Mouse (Mus musculus): Measurements from ENCODE around the gene Sult2b1. TPM values are rescaled to one million over a fixed set of nuclear protein-coding genes. Genes with fewer than 3 reads are reported as not detected.

Gene Sult2b1
- total and polyA plus RNA-seq, 3 experiments, result 0.17 to 0.29 TPM; not detected in 1

GRCm38 (mm10) chr7:45767500-45767899 lies 17.0 kb downstream of the Sult2b1 start:
- Histone ChIP-seq H3K9me3 (replicated peaks; ENCODE audit: low read length) (no peaks in the 10 kb centered on the region), H3K36me3 (replicated peaks in 1 of 2; ENCODE audit: control insufficient read depth in 1 of 2, insufficient read depth in 1 of 2, low read length in 1 of 2) (no peaks in the 10 kb centered on the region), H3K79me2 (replicated peaks; ENCODE audit: control insufficient read depth, extremely low read depth, insufficient read depth, poor library complexity, severe bottlenecking) (no peaks in the 10 kb centered on the region), H3K27me3 (replicated peaks) (peaks cover 4% of the 10 kb centered on the region), H3K4me1 (ENCODE audit: control insufficient read depth in 1 of 2, insufficient read depth in 2 of 2) (peaks cover 12 to 18% of the 10 kb centered on the region in 2 experiments), H3K27ac (ENCODE audit: insufficient read depth, low read depth) (no peak overlapping the region), H3K4me2 (ENCODE audit: insufficient read depth, low read depth, poor library complexity, severe bottlenecking) (no peak overlapping the region), H3K9ac (ENCODE audit: insufficient read depth, low read depth) (no peak overlapping the region), H3K4me3 (replicated peaks in 1 of 3; ENCODE audit: low read depth in 2 of 3, low read length in 2 of 3, poor library complexity in 1 of 3) (no peak overlapping the region)
- TF ChIP-seq TBP (conservative IDR thresholded peaks at IDR 0.05; ENCODE audit: low read depth, low read length) (no peak), SMC3 (IDR thresholded peaks at IDR 0.05; ENCODE audit: low read depth, low read length) (no peak), ZC3H11A (IDR thresholded peaks at IDR 0.05; ENCODE audit: low read depth, low read length) (no peak), TCF12 (IDR thresholded peaks at IDR 0.05; ENCODE audit: low read depth, low read length) (no peak), MAZ (IDR thresholded peaks at IDR 0.05; ENCODE audit: low read depth, low read length) (no peak), CTCF (conservative IDR thresholded peaks at IDR 0.05 in 1 of 2, IDR thresholded peaks at IDR 0.05 in 1 of 2; ENCODE audit: low read depth in 2 of 2, low read length in 2 of 2) (peak in 1 of 2 experiments; percentile 28; a peak in 2 of 4 replicates), POLR2A (IDR thresholded peaks at IDR 0.05; ENCODE audit: low read depth, low read length) (no peak), RAD21 (IDR thresholded peaks at IDR 0.05; ENCODE audit: low read depth, low read length) (peak; percentile 1)
- dilution Hi-C loops (cut with MboI; ENCODE audit: extremely low pct_ligation_motif_present, extremely low pct_unique_long_range_greater_than_20kb, low sequenced_read_pairs), result no loop called here
- DNase-seq (ENCODE audit: extremely low read depth), result no peak
- in situ Hi-C loops (cut with MboI; ENCODE audit: low pct_ligation_motif_present, low pct_unique_long_range_greater_than_20kb, low sequenced_read_pairs), result no loop called here

- Histone ChIP-seq H3K4me2 (ENCODE audit: insufficient read depth, low read depth, poor library complexity, severe bottlenecking) (no peak overlapping the region), H3K36me3 (replicated peaks in 1 of 2; ENCODE audit: control insufficient read depth in 1 of 2, insufficient read depth in 1 of 2, low read length in 1 of 2) (no peaks in the 10 kb centered on the region), H3K79me2 (replicated peaks; ENCODE audit: control insufficient read depth, extremely low read depth, insufficient read depth, poor library complexity, severe bottlenecking) (no peaks in the 10 kb centered on the region), H3K27me3 (replicated peaks) (peaks cover 8% of the 10 kb centered on the region), H3K9ac (ENCODE audit: insufficient read depth, low read depth) (no peak overlapping the region), H3K9me3 (replicated peaks; ENCODE audit: low read length) (no peaks in the 10 kb centered on the region), H3K4me3 (replicated peaks in 1 of 3; ENCODE audit: low read depth in 2 of 3, low read length in 2 of 3, poor library complexity in 1 of 3) (no peak overlapping the region), H3K27ac (ENCODE audit: insufficient read depth, low read depth) (no peak overlapping the region), H3K4me1 (ENCODE audit: control insufficient read depth in 1 of 2, insufficient read depth in 2 of 2) (peaks cover 12 to 18% of the 10 kb centered on the region in 2 experiments)
- DNase-seq (ENCODE audit: extremely low read depth), result no peak
- in situ Hi-C loops (cut with MboI; ENCODE audit: low pct_ligation_motif_present, low pct_unique_long_range_greater_than_20kb, low sequenced_read_pairs), result no loop called here
- dilution Hi-C loops (cut with MboI; ENCODE audit: extremely low pct_ligation_motif_present, extremely low pct_unique_long_range_greater_than_20kb, low sequenced_read_pairs), result no loop called here
- no peak for TF ChIP-seq RCOR1 (conservative IDR thresholded peaks at IDR 0.05; ENCODE audit: low read depth, low read length)
- no peak for TF ChIP-seq ETS1 (conservative IDR thresholded peaks at IDR 0.05; ENCODE audit: low read depth, low read length)
- TF ChIP-seq POLR2A (IDR thresholded peaks at IDR 0.05; ENCODE audit: low read depth, low read length), result no peak
- TF ChIP-seq USF2 (conservative IDR thresholded peaks at IDR 0.05; ENCODE audit: low read depth, low read length), result no peak
- no peak for TF ChIP-seq ZKSCAN1 (IDR thresholded peaks at IDR 0.05; ENCODE audit: borderline replicate concordance, low read depth, low read length)
- no peak for TF ChIP-seq MAZ (IDR thresholded peaks at IDR 0.05; ENCODE audit: low read depth, low read length)
- TF ChIP-seq USF1 (IDR thresholded peaks at IDR 0.05; ENCODE audit: low read depth, low read length), result no peak
- no peak for TF ChIP-seq MYC (IDR thresholded peaks at IDR 0.05; ENCODE audit: low read depth, low read length)
- TF ChIP-seq TCF12 (IDR thresholded peaks at IDR 0.05; ENCODE audit: low read depth, low read length), result no peak
- TF ChIP-seq UBTF (IDR thresholded peaks at IDR 0.05; ENCODE audit: low read depth, low read length), result no peak
These were observed 17.7 kb downstream of the Sult2b1 start for GRCm38 (mm10) chr7:45766764-45767163.

Measured in CH12.LX (cell line).